Mouse (Mus musculus): Measurements from ENCODE around the gene Triap1.
A peak's percentile ranks its signal among the peaks of the same experiment; 100 is the strongest.
"Not testable (repeated sequence)": the region's sequence is repeated elsewhere in the genome, so short reads cannot be mapped to it uniquely, and the experiment has no call there.

Triap1 gene

DNA sequence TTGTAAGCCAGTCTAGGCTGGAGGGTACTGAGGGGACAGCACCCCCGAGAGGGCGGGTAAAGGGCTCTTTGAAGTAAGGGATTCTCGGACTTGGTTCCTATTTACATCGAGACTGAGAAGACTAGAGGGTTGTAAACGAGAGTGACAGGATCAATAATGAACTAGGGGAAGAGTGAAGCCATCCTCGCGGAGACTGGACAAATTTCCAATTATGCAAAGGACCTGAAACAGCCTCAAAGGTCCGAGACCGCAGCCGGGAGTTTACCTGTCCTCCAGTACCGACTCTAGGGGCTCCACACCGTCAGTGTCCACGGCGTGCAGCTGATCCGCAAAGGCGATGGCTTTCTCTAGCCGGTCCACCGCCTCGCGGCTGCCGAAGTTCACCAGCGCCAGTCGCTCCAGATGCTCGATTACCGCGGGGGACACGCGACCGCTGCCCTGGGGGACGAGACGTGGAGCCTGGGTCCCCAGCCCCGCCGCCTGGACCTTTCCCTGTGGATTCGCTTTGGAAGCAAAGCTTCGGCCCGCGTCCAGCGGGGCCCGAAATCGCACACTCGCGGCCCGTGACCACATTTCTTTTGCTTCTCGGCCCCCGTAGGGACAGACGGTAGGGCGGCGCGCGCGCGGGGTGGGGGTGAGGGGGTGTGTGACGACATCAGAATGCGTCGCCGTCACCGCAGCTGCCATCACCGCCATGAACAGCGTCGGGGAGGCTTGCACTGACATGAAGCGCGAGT lies at the start of gene Triap1, which contains the start of gene Gatc:
TSS of gene Triap1 (plus strand) at position 649 of the 737 bp plus-strand sequence.
TSS of gene Gatc (minus strand) at position 602 of the 737 bp plus-strand sequence.
- DNase-seq (ENCODE audit: low spot score in 2 of 2) = peak; percentile 87 to 92

DNA sequence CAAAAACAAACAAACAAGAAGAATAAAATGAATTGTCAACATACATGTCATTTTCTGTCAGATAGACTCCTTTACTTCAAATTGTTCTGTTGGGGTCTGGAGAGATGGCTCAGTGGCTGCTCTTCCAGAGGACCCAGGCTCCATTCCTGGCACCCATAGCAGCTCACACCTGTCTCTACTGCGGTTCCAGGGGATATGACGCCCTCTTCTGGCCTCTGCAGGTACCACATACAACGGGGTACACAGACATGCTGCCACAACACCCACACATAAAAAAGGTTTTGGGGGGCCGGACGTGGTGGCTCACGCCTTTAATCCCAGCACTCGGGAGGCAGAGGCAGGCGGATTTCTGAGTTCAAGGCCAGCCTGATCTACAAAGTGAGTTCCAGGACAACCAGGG lies 46.9 kb upstream of the Triap1 start:
- DNase-seq (ENCODE audit: low spot score in 2 of 2) = peak in 1 of 2 experiments; percentile 35

GRCm38 (mm10) chr5:115296347-115296746 lies 44.7 kb upstream of the Triap1 start:
- DNase-seq (ENCODE audit: low spot score in 2 of 2) = no peak

- peak in 1 of 2 experiments; percentile 62 for DNase-seq (ENCODE audit: low spot score in 2 of 2)
Observed at GRCm38 (mm10) chr5:115300035-115300744, 40.8 kb upstream of the Triap1 start.

DNA sequence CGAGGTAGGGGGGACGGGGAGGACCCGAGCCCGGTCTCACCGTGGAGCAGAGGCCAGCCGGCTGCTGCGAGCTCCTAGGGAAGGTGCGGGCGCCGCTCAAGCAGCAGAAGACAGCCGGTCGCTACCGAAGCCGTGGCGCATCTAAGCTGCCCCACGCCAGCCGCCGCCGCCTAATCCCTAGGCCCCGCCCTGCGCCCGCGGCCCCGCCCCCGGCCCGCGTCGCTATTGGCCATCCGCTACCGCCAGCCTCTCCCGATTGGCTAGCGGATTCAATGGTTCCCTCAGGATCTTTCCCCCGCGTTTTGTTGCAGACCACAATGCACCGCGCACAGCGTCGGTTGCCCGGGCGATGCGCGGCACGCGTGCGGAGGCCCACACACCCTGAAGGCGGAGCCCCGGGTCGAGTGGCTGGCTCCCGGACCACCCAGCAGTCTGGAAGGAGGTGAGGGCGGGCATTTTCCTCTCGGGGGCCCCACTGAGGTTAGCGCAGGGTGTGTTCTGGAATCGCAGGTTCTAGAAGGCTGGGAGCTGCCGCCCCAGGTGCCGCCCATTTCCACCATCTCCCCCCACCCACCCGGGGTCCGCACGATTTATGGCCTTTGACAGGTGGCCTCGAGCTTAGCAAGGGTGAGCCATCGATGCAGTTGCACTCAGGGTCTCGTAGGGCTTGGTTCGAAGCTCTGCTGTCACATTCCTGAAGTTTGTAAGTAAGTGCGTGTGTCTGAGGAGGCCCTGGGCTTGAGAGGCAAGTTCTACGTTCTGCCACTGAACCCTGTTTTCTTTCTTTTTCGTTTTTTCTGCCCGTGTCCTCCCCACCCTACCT lies 40.0 kb upstream of the Triap1 start, which contains the start of gene Dynll1:
TSS of gene Dynll1 (minus strand) at position 208 of the 823 bp plus-strand sequence.
- DNase-seq (ENCODE audit: low spot score in 2 of 2) = peak; percentile 99

- DNase-seq (ENCODE audit: low spot score in 2 of 2) = no peak
Observed at GRCm38 (mm10) chr5:115301615-115302014, 39.4 kb upstream of the Triap1 start.

- not testable (repeated sequence) for DNase-seq (ENCODE audit: low spot score in 2 of 2)
Observed at GRCm38 (mm10) chr5:115302190-115302589, 38.8 kb upstream of the Triap1 start.

- no peak for DNase-seq (ENCODE audit: low spot score in 2 of 2)
Observed at GRCm38 (mm10) chr5:115312354-115312753, 28.7 kb upstream of the Triap1 start.

DNA sequence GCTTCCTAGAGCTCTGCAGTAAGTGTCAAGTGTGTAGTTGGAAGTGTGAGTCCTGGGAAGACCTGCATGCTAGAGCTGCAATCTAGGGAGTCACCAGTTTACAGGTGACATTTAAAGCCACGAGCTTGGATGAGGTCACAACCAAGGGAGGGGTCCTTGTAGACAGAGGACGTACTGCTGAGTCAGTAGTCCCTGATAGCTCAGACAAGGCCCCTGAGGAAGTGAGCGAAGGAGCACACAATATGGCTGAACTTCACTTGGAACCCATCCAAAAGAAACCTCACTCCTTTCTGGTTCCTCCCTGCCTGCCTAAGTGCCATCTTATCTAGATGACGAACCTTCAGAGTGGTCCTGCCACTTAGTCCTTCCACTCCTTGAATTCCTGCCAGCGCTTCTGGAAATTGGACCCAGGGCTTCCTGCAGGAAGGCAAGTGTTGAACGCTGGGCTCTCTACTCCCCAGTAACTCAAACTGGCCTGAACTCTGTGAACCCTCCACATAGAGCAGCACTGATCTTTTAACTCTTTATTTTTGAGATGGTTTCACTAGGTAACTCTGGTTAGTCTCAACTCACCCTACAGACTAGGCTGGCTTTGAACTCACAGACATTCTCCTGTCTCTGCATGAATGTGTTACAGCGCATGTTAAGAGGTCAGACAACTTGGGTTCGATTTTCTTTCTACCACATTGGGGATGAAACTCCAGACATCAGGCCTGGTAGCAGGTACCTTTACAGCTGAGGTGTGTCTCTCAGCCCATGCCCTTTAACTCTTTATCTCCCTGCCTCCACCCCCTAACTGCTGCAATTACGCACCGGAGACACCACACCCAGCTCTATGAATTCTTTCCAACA lies 28.0 kb upstream of the Triap1 start:
- DNase-seq (ENCODE audit: low spot score in 2 of 2) = no peak

- DNase-seq (ENCODE audit: low spot score in 2 of 2) = no peak
Observed at GRCm38 (mm10) chr5:115313668-115313943, 27.4 kb upstream of the Triap1 start.

DNA sequence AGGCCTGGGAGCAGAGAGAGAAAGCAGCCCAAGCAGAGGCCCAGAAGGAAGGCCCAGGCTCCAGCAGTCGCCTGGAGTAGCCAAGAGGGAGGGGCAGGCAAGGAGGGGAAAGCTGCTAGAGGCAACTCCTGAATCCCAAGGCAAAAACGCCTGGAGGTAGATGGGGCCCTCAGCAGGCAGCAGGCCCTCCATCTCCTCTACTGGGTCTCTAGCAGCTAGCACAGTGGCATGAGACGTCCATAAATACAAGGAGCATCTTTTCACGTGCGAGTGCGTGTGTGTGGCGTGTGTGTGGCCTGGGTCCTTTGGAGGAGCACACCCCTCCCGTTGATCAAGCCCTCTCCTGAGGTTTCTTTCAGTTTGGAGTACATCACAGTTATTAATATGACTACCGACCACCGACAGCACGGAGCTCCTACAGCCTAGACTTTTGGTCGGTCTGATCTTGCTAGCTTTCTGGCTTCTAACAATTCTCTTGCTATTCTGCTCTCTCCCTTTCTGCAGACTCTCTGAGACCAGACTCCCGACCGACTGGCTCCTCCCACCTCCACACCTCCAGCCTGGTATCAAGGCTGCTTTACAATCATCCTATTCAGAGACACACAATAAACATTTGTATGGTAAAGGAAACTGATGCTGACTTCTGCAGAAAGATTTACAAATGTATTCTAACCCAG lies 23.9 kb upstream of the Triap1 start:
- DNase-seq (ENCODE audit: low spot score in 2 of 2) = no peak

- DNase-seq (ENCODE audit: low spot score in 2 of 2) = no peak
Observed at GRCm38 (mm10) chr5:115317645-115318328, 23.2 kb upstream of the Triap1 start.

DNA sequence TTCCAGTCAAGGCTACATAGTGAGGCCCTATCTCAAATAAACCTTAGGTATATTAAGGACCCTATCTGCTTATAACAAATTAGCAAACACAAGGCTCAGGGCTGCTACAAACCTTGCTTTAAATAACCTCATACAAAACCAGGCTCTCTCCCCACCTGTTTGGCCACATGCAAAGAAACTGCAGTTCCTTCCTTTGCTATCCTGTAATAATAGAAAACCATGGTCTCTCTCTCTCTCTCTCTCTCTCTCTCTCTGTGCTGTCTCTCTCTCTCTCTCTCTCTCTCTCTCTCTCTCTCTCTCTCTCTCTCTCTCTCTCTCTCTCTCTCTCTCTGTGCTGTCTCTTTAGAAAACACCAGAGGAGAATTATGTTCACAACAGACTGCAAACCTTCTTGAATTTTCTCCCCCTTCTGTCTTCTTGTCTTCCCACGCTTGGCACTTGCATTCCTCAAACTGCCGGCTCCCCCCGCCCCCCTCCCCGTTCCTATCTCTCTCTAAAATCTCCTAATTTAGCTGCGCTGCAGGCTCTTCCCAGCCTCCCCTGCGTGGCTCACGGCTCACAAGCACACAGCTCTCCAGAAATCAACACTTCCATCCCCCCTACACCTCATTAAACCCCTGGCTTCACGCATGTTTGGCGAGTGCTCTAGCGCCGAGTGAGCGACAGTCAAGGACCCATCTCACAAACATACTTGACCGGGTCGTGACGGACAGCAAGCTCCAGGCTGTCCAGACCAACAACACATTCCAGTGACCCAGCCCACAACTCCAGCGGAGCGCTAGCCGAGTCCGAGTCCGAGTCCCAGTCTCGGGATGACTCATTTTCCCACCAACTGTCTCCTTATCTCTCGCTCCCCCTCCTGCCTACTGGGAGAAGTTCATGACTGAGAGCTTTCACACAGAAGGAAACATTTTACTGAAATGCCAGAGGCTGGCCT lies 21.8 kb upstream of the Triap1 start:
- peak; percentile 44 to 56 for DNase-seq (ENCODE audit: low spot score in 2 of 2)

DNA sequence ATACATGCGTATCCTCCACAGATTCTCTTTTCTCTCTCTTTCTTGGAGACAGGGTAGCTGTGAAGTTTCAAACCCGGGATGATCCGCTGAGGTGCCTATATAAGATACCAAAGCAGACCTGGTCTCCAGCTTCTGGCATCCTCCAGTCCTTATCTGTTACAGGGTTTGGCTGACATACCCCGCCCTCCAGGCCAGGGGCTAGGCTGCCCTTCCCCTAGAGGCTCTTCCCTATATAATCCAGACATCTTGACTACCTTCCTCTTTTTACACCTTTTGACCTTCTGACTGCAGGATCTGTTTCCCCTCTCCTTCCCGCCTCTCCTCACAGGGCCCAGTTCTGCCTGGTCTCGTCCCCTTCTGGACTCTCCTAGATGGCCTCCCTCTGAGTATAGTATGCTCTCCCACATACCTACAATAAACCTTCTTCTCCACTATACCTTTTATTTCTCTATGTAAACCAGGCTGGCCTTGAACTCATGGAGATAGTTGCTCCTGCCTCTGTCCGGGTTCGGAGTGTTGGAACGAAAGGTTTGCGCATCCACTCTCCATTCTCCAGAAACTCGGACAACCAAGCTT lies 14.7 kb upstream of the Triap1 start:
- peak in 1 of 2 experiments; percentile 52 for DNase-seq (ENCODE audit: low spot score in 2 of 2)

DNA sequence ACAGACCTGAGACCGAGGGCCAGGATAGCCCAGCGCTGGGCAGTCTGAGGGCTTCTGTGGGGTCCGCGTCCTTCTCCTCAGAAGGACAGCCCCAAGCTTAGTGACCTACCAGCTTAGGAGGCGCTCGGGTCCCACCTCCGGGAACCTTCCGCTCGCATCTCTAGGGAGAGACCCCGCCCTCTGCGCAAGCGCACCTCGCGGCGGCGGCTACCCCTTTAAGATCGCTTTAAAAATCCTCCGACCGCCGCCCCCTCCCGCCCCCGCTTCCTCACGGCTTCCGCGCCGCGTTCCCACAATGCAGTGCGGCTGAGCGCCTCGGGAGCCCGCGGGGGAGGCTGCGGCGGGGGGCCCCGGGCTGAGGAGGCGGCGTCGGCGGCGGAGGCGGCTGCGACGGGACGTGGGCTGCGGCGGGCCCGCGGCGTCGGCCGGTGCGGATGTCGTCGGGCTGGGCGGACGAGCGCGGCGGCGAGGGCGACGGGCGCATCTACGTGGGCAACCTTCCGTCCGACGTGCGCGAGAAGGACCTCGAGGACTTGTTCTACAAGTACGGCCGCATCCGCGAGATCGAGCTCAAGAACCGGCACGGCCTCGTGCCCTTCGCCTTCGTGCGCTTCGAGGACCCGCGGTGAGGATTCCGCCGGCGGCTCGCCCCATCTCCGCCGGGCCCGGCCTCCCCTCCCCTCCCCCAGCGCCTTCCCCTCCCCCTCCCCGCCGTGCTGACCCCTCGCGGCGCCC lies 14.0 kb upstream of the Triap1 start, which contains the start of gene Srsf9:
TSS of gene Srsf9 (plus strand) at position 303 of the 735 bp plus-strand sequence.
- DNase-seq (ENCODE audit: low spot score in 2 of 2) = peak; percentile 96

- DNase-seq (ENCODE audit: low spot score in 2 of 2) = peak; percentile 62 to 75
Observed at GRCm38 (mm10) chr5:115327610-115328548, 13.1 kb upstream of the Triap1 start.

- DNase-seq (ENCODE audit: low spot score in 2 of 2) = no peak
Observed at GRCm38 (mm10) chr5:115330955-115331354, 10.1 kb upstream of the Triap1 start.

Measured in spleen, postnatal 10 days (tissue).